ENCODE assay signal across 8 mouse cellular contexts in the genomic region with DNA sequence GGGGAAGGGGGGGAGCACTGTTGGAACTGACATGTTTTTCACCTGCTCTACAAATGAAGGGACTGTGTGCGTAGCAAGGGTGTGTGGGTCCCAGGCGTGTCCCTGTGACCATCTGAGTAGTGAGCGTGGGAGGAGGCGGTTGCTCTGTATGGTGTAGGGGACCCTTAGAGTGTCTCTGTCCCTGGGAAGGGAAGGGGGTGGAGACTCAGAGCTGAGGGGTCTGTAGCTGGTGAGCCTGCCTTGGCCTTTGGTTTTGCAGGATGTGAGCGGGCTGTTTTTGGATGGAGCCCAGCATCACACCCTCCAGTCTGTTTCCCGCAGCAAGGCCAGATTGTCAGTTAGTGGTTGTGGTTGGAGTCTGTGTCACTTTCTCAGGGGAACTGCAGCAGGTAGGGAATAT. TPM values are rescaled to one million over a fixed set of nuclear protein-coding genes. Genes with fewer than 3 reads are reported as not detected.
DNase-seq lines count a peak whose midpoint lies in the region; ATAC-seq and TF ChIP-seq lines count a peak whose summit lies in the region.

No protein-coding gene starts in this region.

- no peak overlapping the region for H3K9ac ChIP-seq in hindbrain, embryonic 16.5 days (ENCODE audit: low read depth, low read length)
- H3K9ac ChIP-seq in hindbrain, embryonic 12.5 days: no peak overlapping the region
- no peak overlapping the region for H3K9ac ChIP-seq in kidney, postnatal 0 days (ENCODE audit: low read depth, low read length)

- H3K27ac ChIP-seq in hindbrain, embryonic 16.5 days (ENCODE audit: low read depth, low read length): no peak overlapping the region
- no peak overlapping the region for H3K27ac ChIP-seq in hindbrain, embryonic 12.5 days
- peak overlapping the region; percentile 62 for H3K27ac ChIP-seq in kidney, postnatal 0 days

- H3K27me3 ChIP-seq in hindbrain, embryonic 16.5 days (replicated peaks; ENCODE audit: control insufficient read depth, insufficient read depth, low read length): no peaks in the 10 kb centered on the region
- H3K27me3 ChIP-seq in hindbrain, embryonic 12.5 days: 0 out of 2 replicates have a peak, but pooled peaks cover 9% of the 10 kb centered on the region
- H3K27me3 ChIP-seq in kidney, postnatal 0 days (ENCODE audit: insufficient read depth, low read length): no peaks in the 10 kb centered on the region

- no peaks in the 10 kb centered on the region for H3K9me3 ChIP-seq in hindbrain, embryonic 16.5 days (ENCODE audit: control insufficient read depth, low read length)
- H3K9me3 ChIP-seq in hindbrain, embryonic 12.5 days (replicated peaks): no peaks in the 10 kb centered on the region
- H3K9me3 ChIP-seq in kidney, postnatal 0 days (replicated peaks; ENCODE audit: low read length): no peaks in the 10 kb centered on the region

- no peaks in the 10 kb centered on the region for H3K36me3 ChIP-seq in hindbrain, embryonic 16.5 days (ENCODE audit: control insufficient read depth, insufficient read depth, low read length)
- H3K36me3 ChIP-seq in hindbrain, embryonic 12.5 days: no peaks in the 10 kb centered on the region
- no peaks in the 10 kb centered on the region for H3K36me3 ChIP-seq in kidney, postnatal 0 days (ENCODE audit: insufficient read depth, low read length)

- no peak overlapping the region for H3K4me2 ChIP-seq in hindbrain, embryonic 16.5 days (ENCODE audit: low read length)
- H3K4me2 ChIP-seq in hindbrain, embryonic 12.5 days (replicated peaks): no peak overlapping the region
- H3K4me2 ChIP-seq in kidney, postnatal 0 days (ENCODE audit: low read length): no peak overlapping the region

- ATAC-seq in hindbrain, embryonic 16.5 days: 0 out of 2 replicates have a peak, but pooled peaks have one; percentile 53
- no peak for ATAC-seq in hindbrain, embryonic 12.5 days (ENCODE audit: low FRiP score)
- ATAC-seq in granulocyte monocyte progenitor cell, adult 5-6 weeks (replicated peaks; ENCODE audit: poor library complexity, severe bottlenecking): peak; percentile 23
- no peak for ATAC-seq in kidney, postnatal 0 days (replicated peaks; ENCODE audit: low FRiP score, low read depth)

- no peaks in the 10 kb centered on the region; the same call in 1 of the 2 replicates for H3K4me1 ChIP-seq in hindbrain, embryonic 16.5 days (ENCODE audit: control insufficient read depth, insufficient read depth, low read depth, low read length)
- H3K4me1 ChIP-seq in hindbrain, embryonic 12.5 days: peaks cover 13% of the 10 kb centered on the region; the same call in 1 of the 2 replicates
- peaks cover 40% of the 10 kb centered on the region for H3K4me1 ChIP-seq in kidney, postnatal 0 days (replicated peaks; ENCODE audit: insufficient read depth, low read length)

- no peak for TF ChIP-seq CTCF in kidney, postnatal 0 days (IDR thresholded peaks at IDR 0.05; ENCODE audit: low read depth)

- no peak overlapping the region for H3K4me3 ChIP-seq in hindbrain, embryonic 16.5 days (ENCODE audit: low read length)
- H3K4me3 ChIP-seq in hindbrain, embryonic 12.5 days: no peak overlapping the region
- no peak overlapping the region for H3K4me3 ChIP-seq in kidney, postnatal 0 days (replicated peaks; ENCODE audit: low read depth, low read length)

- no peak for DNase-seq in kidney, postnatal 0 days (ENCODE audit: low spot score)
- peak; percentile 73 for DNase-seq in lung, postnatal 25 days (ENCODE audit: low spot score)
- no peak for DNase-seq in left cerebral cortex, adult 8-10 months (ENCODE audit: low spot score in 2 of 2)
- no peak for DNase-seq in gastrocnemius, adult 8-10 months (ENCODE audit: low spot score in 2 of 2)
- no peak for DNase-seq in urinary bladder, postnatal 4 days (ENCODE audit: low spot score in 2 of 2)

- 78% methylated on average over 6 of the region's 6 CpGs for WGBS in hindbrain, embryonic 16.5 days
- 81% methylated on average over 6 of the region's 6 CpGs for WGBS in hindbrain, embryonic 12.5 days
- 64% methylated on average over 6 of the region's 6 CpGs for WGBS in kidney, postnatal 0 days

RNA-seq across cellular contexts. Expression of gene Zfp36l2, which starts 46.1 kb away (rescaled TPM):
- polyA plus RNA-seq in hindbrain, embryonic 16.5 days (2015; fragmentation: Nextera tagmentation; extraction: Ambion mirVana): 3.9 and 4.2 TPM in 2 replicates
- 16.1 TPM in 2 replicates for polyA plus RNA-seq in hindbrain, embryonic 12.5 days (2016; fragmentation: Nextera tagmentation; extraction: Ambion mirVana)
- 199 TPM in 2 replicates for total RNA-seq in granulocyte monocyte progenitor cell, adult 5-6 weeks (2014; fragmentation: Nextera tagmentation)
- 91.5 and 99.4 TPM in 2 replicates for total RNA-seq in granulocyte monocyte progenitor cell, adult 5-6 weeks (2017)
- 18.7 and 21.3 TPM in 2 replicates for polyA plus RNA-seq in kidney, postnatal 0 days (2015; fragmentation: Nextera tagmentation; extraction: Ambion mirVana)
- total RNA-seq in left cerebral cortex, adult 8-10 months (2022): 10 to 100 TPM; 19.9 to 27.1 (median 24.2) TPM
- total RNA-seq in gastrocnemius, adult 8-10 months (2022): 10 to 100 TPM in 1 of 4 experiments, 1 to 10 TPM in 3; 5.1 to 10.3 (median 7.5) TPM

Comparison
In these comparisons a context has a peak if more than half of its experiments do, and no peak if none do; other contexts are left out.
1. ATAC-seq: peak in hindbrain, embryonic 16.5 days (single experiment) and granulocyte monocyte progenitor cell, adult 5-6 weeks (single experiment); none in hindbrain, embryonic 12.5 days (single experiment) and kidney, postnatal 0 days (single experiment).